Mouse (Mus musculus) midbrain, embryonic 11.5 days (tissue): ENCODE measurements around the gene Grip1. TPM values are rescaled to one million over a fixed set of nuclear protein-coding genes. Genes with fewer than 3 reads are reported as not detected.

Experiments
- ATAC-seq: fragments of 200-750 bp; cut with Nextera tagmentation; 2 replicates; pipeline ENCODE4 v1.8.0; 2017; ENCODE audit warnings: moderate TSS enrichment, moderate library complexity; ENCODE audit not compliant: low FRiP score
- DNase-seq: peaks from one replicate; pipeline ENCODE4 v3.0.0; 2015; ENCODE audit warnings: low spot score; ENCODE audit errors: missing footprints
- H3K27ac ChIP-seq: fragments of 300-500 bp; sonication (generic); 2 replicates; pipeline ENCODE4 v1.5.1; 2014; ENCODE audit warnings: low read depth, low read length
- H3K27me3 ChIP-seq: fragments of 300-500 bp; sonication (generic); 2 replicates; pipeline ENCODE4 v1.6.1; 2014; ENCODE audit warnings: mild to moderate bottlenecking, low read length, moderate library complexity, mixed read lengths; ENCODE audit not compliant: control insufficient read depth, insufficient read depth
- H3K36me3 ChIP-seq: fragments of 300-500 bp; sonication (generic); 2 replicates; pipeline ENCODE4 v1.6.1; 2014; ENCODE audit warnings: mild to moderate bottlenecking, low read length, moderate library complexity, mixed read lengths; ENCODE audit not compliant: control insufficient read depth, insufficient read depth
- H3K4me1 ChIP-seq: fragments of 300-500 bp; sonication (generic); 2 replicates; pipeline ENCODE4 v1.6.1; 2014; ENCODE audit warnings: low read length; ENCODE audit not compliant: control insufficient read depth, insufficient read depth
- H3K4me2 ChIP-seq: fragments of 300-500 bp; sonication (generic); 2 replicates; pipeline ENCODE4 v1.6.1; 2014; ENCODE audit warnings: mild to moderate bottlenecking, moderate library complexity
- H3K4me3 ChIP-seq: fragments of 300-500 bp; sonication (generic); 2 replicates; pipeline ENCODE4 v1.5.1; 2014; ENCODE audit warnings: low read depth, low read length
- H3K9ac ChIP-seq: fragments of 300-500 bp; sonication (generic); 2 replicates; pipeline ENCODE4 v1.6.1; 2014; ENCODE audit warnings: low read length
- H3K9me3 ChIP-seq: fragments of 300-500 bp; sonication (generic); 2 replicates; pipeline ENCODE4 v1.6.1; 2016; ENCODE audit warnings: low read length; ENCODE audit not compliant: control insufficient read depth
- WGBS: fragments of 180-500 bp; shearing (Covaris S2); extraction: QIAGEN DNeasy Blood & Tissue Kit; methylation state at CpG from one replicate; pipeline ENCODE4 v1.1.7; 2014; 5-methylcytosine and 5-hydroxymethylcytosine counted together
- polyA plus RNA-seq: library from polyadenylated mRNA; unstranded; fragments of >200 nt; fragmentation: Nextera tagmentation; extraction: Ambion mirVana; gene quantifications from 2 replicates; pipeline ENCODE4 v1.2.1, GENCODE M21; 2014

The Grip1 gene
- polyA plus RNA-seq, 1 experiment from 2014 or later: 8.5 TPM

DNA sequence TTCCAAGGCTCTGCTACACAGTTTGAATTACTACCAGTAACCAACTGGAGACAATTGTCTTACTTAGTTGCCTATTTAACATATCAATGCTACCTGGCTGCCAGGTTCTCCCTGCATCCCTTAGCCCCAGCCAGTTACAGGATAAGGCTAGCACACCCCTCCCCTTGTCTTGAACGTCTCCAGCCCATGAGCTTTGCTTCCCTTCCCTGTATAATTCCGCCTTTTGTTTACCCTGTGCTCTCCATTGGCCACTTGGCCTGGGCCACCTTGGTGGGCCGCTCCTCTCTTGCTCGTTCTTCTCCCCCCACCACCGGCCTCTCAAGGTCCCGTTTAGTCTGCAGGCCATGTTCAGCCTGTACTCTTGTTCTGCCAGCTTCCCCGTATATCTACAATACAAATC is 660.9 kb downstream of the Grip1 start:
- DNase-seq (no peak), ATAC-seq (no peak)
- no peak overlapping the region for H3K27ac ChIP-seq
- no peak overlapping the region for H3K4me2 ChIP-seq
- WGBS: 44% methylated on average over 7 of the region's 7 CpGs
- no peak overlapping the region for H3K4me3 ChIP-seq
- no peaks in the 10 kb centered on the region for H3K9me3 ChIP-seq
- no peaks in the 10 kb centered on the region for H3K27me3 ChIP-seq
- H3K4me1 ChIP-seq: no peaks in the 10 kb centered on the region
- H3K9ac ChIP-seq: no peak overlapping the region
- no peaks in the 10 kb centered on the region for H3K36me3 ChIP-seq

DNA sequence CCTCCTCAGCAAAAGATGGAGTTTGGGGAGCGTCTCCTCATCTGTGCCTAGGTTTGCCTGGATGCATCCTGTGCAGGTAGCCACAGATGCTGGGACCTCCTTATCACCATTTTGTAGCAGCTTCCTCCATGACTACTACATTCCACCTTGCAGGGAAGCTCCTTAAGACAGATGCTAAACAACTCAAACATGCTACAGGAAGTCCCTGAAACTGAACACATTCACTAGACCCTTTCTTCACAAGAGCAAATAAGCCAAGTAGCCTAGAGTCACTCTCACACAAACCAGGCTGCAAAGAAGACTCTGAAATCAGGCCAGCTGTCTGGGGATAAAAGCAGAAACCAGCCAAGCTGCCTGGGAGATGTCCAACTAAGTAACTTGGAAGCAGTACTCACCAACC is 661.6 kb downstream of the Grip1 start:
- no peak for DNase-seq
- H3K9me3 ChIP-seq: no peaks in the 10 kb centered on the region

GRCm38 (mm10) chr10:120123721-120124120 is 670.1 kb downstream of the Grip1 start:
- no peaks in the 10 kb centered on the region for H3K27me3 ChIP-seq
- H3K9me3 ChIP-seq: no peaks in the 10 kb centered on the region
- H3K9ac ChIP-seq: no peak overlapping the region
- H3K27ac ChIP-seq: no peak overlapping the region
- H3K4me1 ChIP-seq: no peaks in the 10 kb centered on the region
- no peaks in the 10 kb centered on the region for H3K36me3 ChIP-seq
- 93% methylated on average over 3 of the region's 3 CpGs for WGBS
- ATAC-seq: no peak
- DNase-seq: peak; percentile 53
- H3K4me3 ChIP-seq: no peak overlapping the region
- H3K4me2 ChIP-seq: no peak overlapping the region

More for the DNA sequence above, 661.6 kb downstream of the Grip1 start:
- no peak overlapping the region for H3K4me3 ChIP-seq
- H3K27me3 ChIP-seq: no peaks in the 10 kb centered on the region
- no peak overlapping the region for H3K4me2 ChIP-seq
- H3K36me3 ChIP-seq: no peaks in the 10 kb centered on the region
- H3K27ac ChIP-seq: no peak overlapping the region
- H3K4me1 ChIP-seq: no peaks in the 10 kb centered on the region
- WGBS: 94% methylated on average over 1 of the region's 1 CpGs
- H3K9ac ChIP-seq: no peak overlapping the region
- ATAC-seq: no peak

DNA sequence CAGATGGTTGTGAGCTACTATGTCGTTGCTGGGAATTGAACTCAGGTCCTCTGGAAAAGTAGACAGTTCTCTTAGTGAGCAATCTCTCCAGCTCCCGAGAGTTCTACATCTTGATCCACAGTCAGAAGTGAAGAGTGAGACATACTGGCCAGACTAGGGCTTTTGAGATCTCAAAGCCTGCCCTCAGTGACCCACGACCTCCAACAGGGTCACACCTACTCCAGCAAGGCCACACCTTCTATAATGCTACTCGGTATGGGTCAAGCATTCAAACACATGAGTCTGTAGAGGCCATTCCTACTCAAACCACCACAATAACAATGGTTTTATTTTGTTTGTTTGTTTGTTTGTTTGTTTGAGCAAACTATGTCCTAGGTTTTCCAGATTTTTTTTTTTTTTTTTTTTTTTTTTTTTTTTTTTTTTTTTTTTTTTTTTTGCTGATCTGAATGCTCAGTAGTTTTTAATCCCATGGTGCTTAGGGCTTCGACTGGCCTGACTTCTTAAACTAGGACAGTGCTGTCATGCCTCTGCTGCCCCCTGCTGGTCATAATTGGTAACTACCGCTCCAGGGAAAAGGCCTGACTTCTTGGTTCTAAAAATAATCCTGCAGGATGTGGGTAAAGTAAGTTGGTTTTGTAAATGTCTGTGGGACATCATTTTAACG is 671.3 kb downstream of the Grip1 start:
- Histone ChIP-seq H3K4me3 (no peak overlapping the region), H3K4me1 (no peaks in the 10 kb centered on the region), H3K27me3 (no peaks in the 10 kb centered on the region), H3K9me3 (no peaks in the 10 kb centered on the region), H3K36me3 (no peaks in the 10 kb centered on the region), H3K9ac (no peak overlapping the region), H3K4me2 (no peak overlapping the region), H3K27ac (no peak overlapping the region)
- ATAC-seq (no peak), DNase-seq (peak; percentile 95)
- 54% methylated on average over 7 of the region's 7 CpGs for WGBS

GRCm38 (mm10) chr10:120125465-120125857 is 671.8 kb downstream of the Grip1 start:
- Histone ChIP-seq H3K9ac (no peak overlapping the region), H3K4me3 (no peak overlapping the region), H3K27me3 (no peaks in the 10 kb centered on the region), H3K4me1 (no peaks in the 10 kb centered on the region), H3K36me3 (no peaks in the 10 kb centered on the region), H3K4me2 (no peak overlapping the region), H3K9me3 (no peaks in the 10 kb centered on the region), H3K27ac (no peak overlapping the region)
- peak; percentile 84 for DNase-seq
- ATAC-seq: no peak
- 81% methylated on average over 10 of the region's 10 CpGs for WGBS

GRCm38 (mm10) chr10:120128601-120129277 is 675.1 kb downstream of the Grip1 start:
- Histone ChIP-seq H3K4me2 (no peak overlapping the region), H3K9me3 (no peaks in the 10 kb centered on the region), H3K9ac (no peak overlapping the region), H3K4me3 (no peak overlapping the region), H3K27me3 (no peaks in the 10 kb centered on the region), H3K36me3 (no peaks in the 10 kb centered on the region), H3K4me1 (no peaks in the 10 kb centered on the region), H3K27ac (no peak overlapping the region)
- WGBS: 64% methylated on average over 13 of the region's 13 CpGs
- ATAC-seq (no peak), DNase-seq (peak; percentile 75)

DNA sequence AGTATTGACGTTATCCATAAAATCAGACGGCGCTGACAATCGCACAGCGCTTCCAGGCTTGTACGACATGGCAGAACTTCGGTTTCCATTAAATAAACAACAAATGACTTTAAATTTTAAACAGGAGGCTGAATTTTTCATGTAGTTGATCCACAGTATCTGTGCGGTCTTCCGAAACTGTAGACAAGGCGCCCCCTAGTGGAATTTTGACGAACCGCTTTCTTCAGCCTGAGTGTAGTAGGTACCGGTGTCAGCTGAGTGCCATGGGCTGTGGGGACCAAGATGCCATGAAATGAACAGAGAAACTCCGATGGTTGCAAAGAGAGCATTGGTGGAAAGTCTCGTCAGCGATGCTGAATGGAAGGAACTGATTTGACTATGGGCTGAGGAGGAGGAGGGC is 677.0 kb downstream of the Grip1 start:
- no peak overlapping the region for H3K4me3 ChIP-seq
- no peaks in the 10 kb centered on the region for H3K36me3 ChIP-seq
- H3K4me1 ChIP-seq: no peaks in the 10 kb centered on the region
- no peak overlapping the region for H3K9ac ChIP-seq
- WGBS: 65% methylated on average over 16 of the region's 16 CpGs
- H3K27me3 ChIP-seq: no peaks in the 10 kb centered on the region
- peak; percentile 91 for DNase-seq
- ATAC-seq: no peak; the same call in 1 of the 2 replicates
- H3K4me2 ChIP-seq: no peak overlapping the region
- H3K9me3 ChIP-seq: no peaks in the 10 kb centered on the region
- no peak overlapping the region for H3K27ac ChIP-seq

DNA sequence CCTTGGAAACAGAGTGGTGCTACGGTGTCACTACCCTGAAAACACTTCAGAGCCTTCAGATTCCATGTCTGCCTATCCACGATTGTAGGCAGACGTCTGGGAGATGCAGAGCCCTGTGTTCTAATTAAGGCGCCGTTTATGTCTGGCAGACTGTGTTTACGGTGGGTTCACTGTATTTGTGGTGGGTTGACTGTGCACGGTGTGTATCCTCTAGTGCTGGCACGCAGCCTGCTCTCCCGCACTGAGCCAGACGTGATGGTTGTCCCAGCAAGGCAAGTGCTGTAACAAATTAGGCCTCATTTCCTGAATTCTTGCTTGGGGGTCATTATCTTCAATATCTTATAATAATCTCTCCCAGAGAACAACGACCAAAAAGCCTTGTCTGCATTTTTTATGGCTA is 680.1 kb downstream of the Grip1 start:
- no peaks in the 10 kb centered on the region for H3K27me3 ChIP-seq
- H3K4me3 ChIP-seq: no peak overlapping the region
- H3K9me3 ChIP-seq: no peaks in the 10 kb centered on the region
- no peak overlapping the region for H3K27ac ChIP-seq
- no peak for ATAC-seq
- DNase-seq: peak; percentile 33
- H3K9ac ChIP-seq: no peak overlapping the region
- WGBS: 86% methylated on average over 11 of the region's 11 CpGs
- no peak overlapping the region for H3K4me2 ChIP-seq
- no peaks in the 10 kb centered on the region for H3K4me1 ChIP-seq
- no peaks in the 10 kb centered on the region for H3K36me3 ChIP-seq

- Histone ChIP-seq H3K36me3 (no peaks in the 10 kb centered on the region), H3K27ac (no peak overlapping the region), H3K4me3 (no peak overlapping the region), H3K27me3 (no peaks in the 10 kb centered on the region), H3K4me2 (no peak overlapping the region), H3K9me3 (no peaks in the 10 kb centered on the region), H3K9ac (no peak overlapping the region), H3K4me1 (no peaks in the 10 kb centered on the region)
- WGBS: 93% methylated on average over 12 of the region's 12 CpGs
- DNase-seq (peak; percentile 81), ATAC-seq (no peak)
These were observed 682.5 kb downstream of the Grip1 start for GRCm38 (mm10) chr10:120136020-120136562.
